Mouse (Mus musculus): ENCODE results near the gene 2900011O08Rik.

The 2900011O08Rik gene

GRCm38 (mm10) chr16:14143298-14143697 is 156.9 kb downstream of the 2900011O08Rik start:
- no peak for DNase-seq

GRCm38 (mm10) chr16:14147712-14148111 is 161.3 kb downstream of the 2900011O08Rik start:
- no peak for DNase-seq

Data from right cerebral cortex, adult 18-20 months (tissue).